Mouse (Mus musculus) cerebellum, adult 2 months (tissue): ENCODE data around the gene Slc43a1. TPM values are rescaled to one million over a fixed set of nuclear protein-coding genes. Genes with fewer than 3 reads are reported as not detected.

Experiments used
- DNase-seq, 2 experiments: peaks; one replicate each; pipeline ENCODE4 v3.0.0; 2021
- H3K27ac ChIP-seq: fragments of 200-500 bp; 2 replicates; pipeline ENCODE4 v1.5.1; 2012; ENCODE audit warnings: low read length, control low read depth, inconsistent platforms; ENCODE audit not compliant: insufficient read depth
- H3K27me3 ChIP-seq: fragments of 200-500 bp; 2 replicates; pipeline ENCODE4 v1.6.1; 2012; ENCODE audit warnings: inconsistent platforms, mild to moderate bottlenecking, low read length, moderate library complexity; ENCODE audit not compliant: control insufficient read depth, insufficient read depth
- H3K4me1 ChIP-seq: fragments of 200-500 bp; 2 replicates; pipeline ENCODE4 v1.6.1; 2011; ENCODE audit warnings: low read length; ENCODE audit not compliant: control insufficient read depth, insufficient read depth
- H3K4me3 ChIP-seq: fragments of 200-500 bp; replicated peaks from 2 replicates; pipeline ENCODE3; 2011; ENCODE audit warnings: mild to moderate bottlenecking, low read depth, low read length, control low read depth; ENCODE audit not compliant: insufficient read depth
- CTCF ChIP-seq: fragments of 200-500 bp; IDR thresholded peaks from 2 replicates; pipeline ENCODE4 v1.5.1; 2011; ENCODE audit warnings: low read depth, mild to moderate bottlenecking, control low read depth, low read length, moderate library complexity, borderline replicate concordance; ENCODE audit not compliant: insufficient read depth
- POLR2A ChIP-seq: fragments of 200-500 bp; IDR thresholded peaks from 2 replicates; pipeline ENCODE4 v1.6.1; 2011; ENCODE audit warnings: low read length, control low read depth, borderline replicate concordance; ENCODE audit not compliant: insufficient read depth
- WGBS: fragments of 180-500 bp; shearing (Covaris S2); methylation state at CpG from one replicate; pipeline ENCODE4 v1.1.7; 2018; 5-methylcytosine and 5-hydroxymethylcytosine counted together
- polyA plus RNA-seq: library from polyadenylated mRNA; depleted of rRNA; stranded (reverse); fragments of >200 nt; gene quantifications from 2 replicates; pipeline ENCODE4 v1.2.3, GENCODE M21; 2012; rRNA removed

Slc43a1 gene
- 0.25 and 0.43 TPM in 2 replicates for polyA plus RNA-seq

- no peak within 1 kb of the TSS for H3K27ac ChIP-seq
- DNase-seq: no peak
- no peaks in the 10 kb centered on the region for H3K4me1 ChIP-seq
- 39% methylated on average over 10 of the region's 10 CpGs for whole genome bisulfite sequencing
- TF ChIP-seq POLR2A (no peak), CTCF (no peak)
- no peaks in the 10 kb centered on the region; the same call in 1 of the 2 replicates for H3K27me3 ChIP-seq
- H3K4me3 ChIP-seq: no peak within 1 kb of the TSS
Measured at GRCm38 (mm10) chr2:84838593-84838949, at the start of gene Slc43a1. Gene Slc43a1 (plus strand): TSS chr2:84838850.

- no peak for DNase-seq
- Histone ChIP-seq H3K4me1 (no peaks in the 10 kb centered on the region), H3K27ac (no peak overlapping the region), H3K4me3 (no peak overlapping the region), H3K27me3 (no peaks in the 10 kb centered on the region)
- TF ChIP-seq POLR2A: no peak
- TF ChIP-seq CTCF: no peak
- WGBS: 59% methylated on average over 9 of the region's 9 CpGs
Measured at GRCm38 (mm10) chr2:84790418-84790817, 48.2 kb upstream of the Slc43a1 start.

- Histone ChIP-seq H3K4me1 (no peaks in the 10 kb centered on the region), H3K27ac (no peak overlapping the region), H3K27me3 (no peaks in the 10 kb centered on the region), H3K4me3 (no peak overlapping the region)
- DNase-seq: no peak
- TF ChIP-seq POLR2A (no peak), CTCF (no peak)
- WGBS: 70% methylated on average over 3 of the region's 3 CpGs
Measured at GRCm38 (mm10) chr2:84792516-84792915, 46.1 kb upstream of the Slc43a1 start.

- Histone ChIP-seq H3K4me1 (no peaks in the 10 kb centered on the region), H3K4me3 (no peak overlapping the region), H3K27ac (no peak overlapping the region), H3K27me3 (no peaks in the 10 kb centered on the region)
- 86% methylated on average over 3 of the region's 3 CpGs for WGBS
- no peak for DNase-seq
- TF ChIP-seq POLR2A (no peak), CTCF (no peak)
Measured at GRCm38 (mm10) chr2:84793154-84793553, 45.5 kb upstream of the Slc43a1 start.

- H3K27me3 ChIP-seq: no peaks in the 10 kb centered on the region
- no peaks in the 10 kb centered on the region for H3K4me1 ChIP-seq
- DNase-seq: no peak
- TF ChIP-seq POLR2A: no peak
- H3K27ac ChIP-seq: no peak overlapping the region
- H3K4me3 ChIP-seq: no peak overlapping the region
- 91% methylated on average over 3 of the region's 3 CpGs for WGBS
Measured at GRCm38 (mm10) chr2:84793871-84794270, 44.8 kb upstream of the Slc43a1 start.

- WGBS: 4% methylated on average over 13 of the region's 13 CpGs
- peak; percentile 82 to 86 for DNase-seq
Measured at GRCm38 (mm10) chr2:84797833-84798492, 40.7 kb upstream of the Slc43a1 start.

GRCm38 (mm10) chr2:84798493-84798921, 40.1 kb upstream of the Slc43a1 start, which contains the start of gene Ube2l6:
Gene Ube2l6 (plus strand): TSS chr2:84798828.
- Histone ChIP-seq H3K4me3 (peak within 1 kb of the TSS; percentile 66), H3K27me3 (no peaks in the 10 kb centered on the region), H3K4me1 (no peaks in the 10 kb centered on the region), H3K27ac (peak within 1 kb of the TSS; percentile 16; the same call in 1 of the 2 replicates)
- no peak for TF ChIP-seq CTCF
- TF ChIP-seq POLR2A: 0 out of 2 replicates have a peak, but pooled peaks have one; percentile 22
- DNase-seq: peak; percentile 68 to 71
- WGBS: 0% methylated on average over 21 of the region's 21 CpGs

More at GRCm38 (mm10) chr2:84797833-84798492, 40.7 kb upstream of the Slc43a1 start:
- H3K27me3 ChIP-seq: no peaks in the 10 kb centered on the region
- H3K4me3 ChIP-seq: peak overlapping the region; percentile 66
- TF ChIP-seq CTCF (peak; percentile 89), POLR2A (no peak)
- H3K4me1 ChIP-seq: no peaks in the 10 kb centered on the region
- peak overlapping the region; percentile 16; the same call in 1 of the 2 replicates for H3K27ac ChIP-seq

GRCm38 (mm10) chr2:84799041-84799561, 39.5 kb upstream of the Slc43a1 start:
- no peaks in the 10 kb centered on the region for H3K27me3 ChIP-seq
- H3K4me1 ChIP-seq: no peaks in the 10 kb centered on the region
- peak; percentile 64 to 72 for DNase-seq
- peak overlapping the region; percentile 66 for H3K4me3 ChIP-seq
- 0% methylated on average over 16 of the region's 16 CpGs for WGBS
- no peak overlapping the region for H3K27ac ChIP-seq
- TF ChIP-seq CTCF: peak; percentile 54; the same call in 1 of the 2 replicates
- TF ChIP-seq POLR2A: no peak
